Mouse (Mus musculus): ENCODE results near the gene Dpep2nb. TPM values are rescaled to one million over a fixed set of nuclear protein-coding genes. Genes with fewer than 3 reads are reported as not detected.
"Not testable (repeated sequence)": the region's sequence is repeated elsewhere in the genome, so short reads cannot be mapped to it uniquely, and the experiment has no call there.

The Dpep2nb gene
- polyA plus RNA-seq, 1 experiment from 2014 or later, result not detected

- not testable (repeated sequence) for H3K4me1 ChIP-seq (ENCODE audit: control insufficient read depth, insufficient read depth, low read length); DNase-seq (ENCODE audit: low spot score); H3K9me3 ChIP-seq (replicated peaks; ENCODE audit: control insufficient read depth, low read length); ATAC-seq; H3K27me3 ChIP-seq (replicated peaks; ENCODE audit: control insufficient read depth, insufficient read depth, low read length); H3K27ac ChIP-seq (ENCODE audit: low read depth, low read length); H3K36me3 ChIP-seq (ENCODE audit: control insufficient read depth, insufficient read depth, low read length)
- Histone ChIP-seq H3K4me2 (ENCODE audit: low read length) (peak overlapping the region; percentile 99), H3K4me3 (ENCODE audit: low read depth, low read length) (peak overlapping the region; percentile 88; the same call in 1 of the 2 replicates), H3K9ac (ENCODE audit: low read length) (peak overlapping the region; percentile 90)
- 86% methylated on average over 8 of the region's 8 CpGs for WGBS
Observed at GRCm38 (mm10) chr8:106012203-106012602, 6.4 kb upstream of the Dpep2nb start.

GRCm38 (mm10) chr8:106011643-106011986, 5.8 kb upstream of the Dpep2nb start, which contains the start of gene Ddx28:
TSS of gene Ddx28 (minus strand) at chr8:106011882.
- WGBS, result 3% methylated on average over 6 of the region's 6 CpGs
- H3K27ac ChIP-seq (ENCODE audit: low read depth, low read length), result peak within 1 kb of the TSS; percentile 68; the same call in 1 of the 2 replicates
- ATAC-seq (peak; percentile 35; the same call in 1 of the 2 replicates), DNase-seq (ENCODE audit: low spot score) (no peak)
- H3K4me2 ChIP-seq (ENCODE audit: low read length), result peak within 1 kb of the TSS; percentile 99
- H3K9ac ChIP-seq (ENCODE audit: low read length), result peak within 1 kb of the TSS; percentile 90
- peak within 1 kb of the TSS; percentile 88 for H3K4me3 ChIP-seq (ENCODE audit: low read depth, low read length)
- H3K9me3 ChIP-seq (replicated peaks; ENCODE audit: control insufficient read depth, low read length), result no peaks in the 10 kb centered on the region
- H3K27me3 ChIP-seq (replicated peaks; ENCODE audit: control insufficient read depth, insufficient read depth, low read length), result no peaks in the 10 kb centered on the region
- peaks cover 8% of the 10 kb centered on the region for H3K4me1 ChIP-seq (ENCODE audit: control insufficient read depth, insufficient read depth, low read length)
- H3K36me3 ChIP-seq (ENCODE audit: control insufficient read depth, insufficient read depth, low read length), result no peaks in the 10 kb centered on the region

- H3K27ac ChIP-seq (ENCODE audit: low read depth, low read length), result peak overlapping the region; percentile 68; the same call in 1 of the 2 replicates
- 2% methylated on average over 74 of the region's 74 CpGs for WGBS
Observed at GRCm38 (mm10) chr8:106010748-106011642, 5.2 kb upstream of the Dpep2nb start.

GRCm38 (mm10) chr8:106007891-106008290, 2.1 kb upstream of the Dpep2nb start:
- not testable (repeated sequence) for H3K9me3 ChIP-seq (replicated peaks; ENCODE audit: control insufficient read depth, low read length); H3K4me1 ChIP-seq (ENCODE audit: control insufficient read depth, insufficient read depth, low read length); H3K9ac ChIP-seq (ENCODE audit: low read length); DNase-seq (ENCODE audit: low spot score); H3K27me3 ChIP-seq (replicated peaks; ENCODE audit: control insufficient read depth, insufficient read depth, low read length); H3K27ac ChIP-seq (ENCODE audit: low read depth, low read length); H3K4me2 ChIP-seq (ENCODE audit: low read length); H3K36me3 ChIP-seq (ENCODE audit: control insufficient read depth, insufficient read depth, low read length); H3K4me3 ChIP-seq (ENCODE audit: low read depth, low read length); ATAC-seq
- 60% methylated on average over 3 of the region's 3 CpGs for WGBS

More at GRCm38 (mm10) chr8:106010748-106011642, 5.2 kb upstream of the Dpep2nb start:
- DNase-seq (ENCODE audit: low spot score) (peak; percentile 97), ATAC-seq (peak; percentile 97)
- Histone ChIP-seq H3K9ac (ENCODE audit: low read length) (peak overlapping the region; percentile 90), H3K4me3 (ENCODE audit: low read depth, low read length) (peak overlapping the region; percentile 88), H3K36me3 (ENCODE audit: control insufficient read depth, insufficient read depth, low read length) (no peaks in the 10 kb centered on the region), H3K4me2 (ENCODE audit: low read length) (peak overlapping the region; percentile 99), H3K27me3 (replicated peaks; ENCODE audit: control insufficient read depth, insufficient read depth, low read length) (no peaks in the 10 kb centered on the region), H3K9me3 (replicated peaks; ENCODE audit: control insufficient read depth, low read length) (no peaks in the 10 kb centered on the region), H3K4me1 (ENCODE audit: control insufficient read depth, insufficient read depth, low read length) (peaks cover 8% of the 10 kb centered on the region)

- Histone ChIP-seq H3K27me3 (replicated peaks; ENCODE audit: control insufficient read depth, insufficient read depth, low read length) (no peaks in the 10 kb centered on the region), H3K27ac (ENCODE audit: low read depth, low read length) (no peak overlapping the region), H3K36me3 (ENCODE audit: control insufficient read depth, insufficient read depth, low read length) (no peaks in the 10 kb centered on the region), H3K9me3 (replicated peaks; ENCODE audit: control insufficient read depth, low read length) (no peaks in the 10 kb centered on the region), H3K9ac (ENCODE audit: low read length) (no peak overlapping the region), H3K4me1 (ENCODE audit: control insufficient read depth, insufficient read depth, low read length) (peaks cover 8% of the 10 kb centered on the region), H3K4me3 (ENCODE audit: low read depth, low read length) (no peak overlapping the region), H3K4me2 (ENCODE audit: low read length) (no peak overlapping the region)
- WGBS, result 82% methylated on average over 3 of the region's 3 CpGs
- ATAC-seq (no peak), DNase-seq (ENCODE audit: low spot score) (no peak)
Observed at GRCm38 (mm10) chr8:106007135-106007534, 1.4 kb upstream of the Dpep2nb start.

GRCm38 (mm10) chr8:106006413-106006812, 638 bp upstream of the Dpep2nb start:
- 92% methylated on average over 4 of the region's 4 CpGs for WGBS
- Histone ChIP-seq H3K9me3 (replicated peaks; ENCODE audit: control insufficient read depth, low read length) (no peaks in the 10 kb centered on the region), H3K9ac (ENCODE audit: low read length) (no peak overlapping the region), H3K36me3 (ENCODE audit: control insufficient read depth, insufficient read depth, low read length) (no peaks in the 10 kb centered on the region), H3K4me2 (ENCODE audit: low read length) (no peak overlapping the region), H3K4me1 (ENCODE audit: control insufficient read depth, insufficient read depth, low read length) (peaks cover 8% of the 10 kb centered on the region), H3K27me3 (replicated peaks; ENCODE audit: control insufficient read depth, insufficient read depth, low read length) (no peaks in the 10 kb centered on the region), H3K27ac (ENCODE audit: low read depth, low read length) (no peak overlapping the region), H3K4me3 (ENCODE audit: low read depth, low read length) (no peak overlapping the region)
- no peak for ATAC-seq
- no peak for DNase-seq (ENCODE audit: low spot score)

- 78% methylated on average over 8 of the region's 8 CpGs for WGBS
- H3K36me3 ChIP-seq (ENCODE audit: control insufficient read depth, insufficient read depth, low read length), result no peaks in the 10 kb centered on the region
- no peaks in the 10 kb centered on the region for H3K4me1 ChIP-seq (ENCODE audit: control insufficient read depth, insufficient read depth, low read length)
- DNase-seq (ENCODE audit: low spot score), result no peak
- H3K27ac ChIP-seq (ENCODE audit: low read depth, low read length), result no peak overlapping the region
- no peak overlapping the region for H3K4me3 ChIP-seq (ENCODE audit: low read depth, low read length)
- H3K9me3 ChIP-seq (replicated peaks; ENCODE audit: control insufficient read depth, low read length), result no peaks in the 10 kb centered on the region
- H3K4me2 ChIP-seq (ENCODE audit: low read length), result no peak overlapping the region
- no peak overlapping the region for H3K9ac ChIP-seq (ENCODE audit: low read length)
- ATAC-seq, result no peak
- H3K27me3 ChIP-seq (replicated peaks; ENCODE audit: control insufficient read depth, insufficient read depth, low read length), result no peaks in the 10 kb centered on the region
Observed at GRCm38 (mm10) chr8:106004538-106005207, 1.1 kb downstream of the Dpep2nb start.

GRCm38 (mm10) chr8:106001908-106002307, 3.9 kb downstream of the Dpep2nb start:
- no peak for DNase-seq (ENCODE audit: low spot score)
- no peak overlapping the region for H3K4me3 ChIP-seq (ENCODE audit: low read depth, low read length)

More at GRCm38 (mm10) chr8:106001908-106002307, 3.9 kb downstream of the Dpep2nb start:
- Histone ChIP-seq H3K4me2 (ENCODE audit: low read length) (no peak overlapping the region), H3K27me3 (replicated peaks; ENCODE audit: control insufficient read depth, insufficient read depth, low read length) (no peaks in the 10 kb centered on the region), H3K27ac (ENCODE audit: low read depth, low read length) (no peak overlapping the region), H3K9ac (ENCODE audit: low read length) (no peak overlapping the region), H3K4me1 (ENCODE audit: control insufficient read depth, insufficient read depth, low read length) (no peaks in the 10 kb centered on the region), H3K36me3 (ENCODE audit: control insufficient read depth, insufficient read depth, low read length) (no peaks in the 10 kb centered on the region), H3K9me3 (replicated peaks; ENCODE audit: control insufficient read depth, low read length) (no peaks in the 10 kb centered on the region)
- no peak for ATAC-seq
- WGBS, result 82% methylated on average over 4 of the region's 4 CpGs
